Mouse (Mus musculus): Measurements from ENCODE around the gene Ggt6.
"Not testable (repeated sequence)": the region's sequence is repeated elsewhere in the genome, so short reads cannot be mapped to it uniquely, and the experiment has no call there.

Gene Ggt6

DNA sequence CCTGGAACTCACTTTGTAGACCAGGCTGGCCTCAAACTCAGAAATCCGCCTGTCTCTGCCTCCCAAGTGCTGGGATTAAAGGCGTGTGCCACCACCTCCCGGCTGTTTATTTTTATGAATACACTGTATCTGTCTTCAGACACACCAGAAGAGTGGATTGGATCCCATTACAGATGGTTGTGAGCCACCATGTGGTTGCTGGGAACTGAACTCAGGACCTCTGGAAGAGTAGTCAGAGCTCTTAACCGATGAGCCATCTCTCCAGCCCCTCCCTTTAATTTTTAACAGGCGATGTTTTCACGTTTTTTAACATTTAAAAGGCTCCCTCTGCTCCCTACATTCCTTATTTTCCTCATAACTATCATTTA lies 5.3 kb downstream of the Ggt6 start:
- DNase-seq (ENCODE audit: low read depth, low spot score) = not testable (repeated sequence)

DNA sequence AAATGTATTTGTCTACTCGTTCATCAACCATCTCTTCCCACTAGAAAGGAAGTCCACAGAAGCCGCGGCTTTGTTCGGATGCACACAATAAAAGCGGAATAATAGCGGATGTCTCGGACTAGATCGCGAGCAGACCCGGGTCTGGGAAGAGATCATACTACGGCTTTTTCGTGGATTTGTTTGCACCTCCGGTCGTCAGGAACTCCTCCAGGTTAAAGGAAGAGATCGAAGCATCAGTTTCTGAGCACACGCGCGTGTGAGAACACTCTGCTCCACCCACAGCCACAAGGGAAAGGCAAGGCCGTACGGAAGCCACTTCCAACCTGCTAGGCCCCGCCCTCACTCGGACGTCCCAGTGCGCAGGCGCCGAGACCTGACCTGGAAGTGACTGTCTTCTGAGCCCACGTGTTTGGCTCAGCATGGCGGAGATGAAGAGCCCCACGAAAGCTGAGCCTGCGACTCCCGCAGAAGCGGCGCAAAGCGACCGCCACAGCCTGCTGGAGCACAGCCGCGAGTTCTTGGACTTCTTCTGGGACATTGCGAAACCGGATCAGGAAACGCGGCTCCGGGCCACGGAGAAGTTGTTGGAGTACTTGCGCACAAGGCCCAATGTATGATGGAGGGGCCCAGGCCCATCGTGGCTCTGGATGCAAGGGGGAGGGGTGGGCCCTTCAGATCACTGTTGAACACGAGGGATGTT lies 5.8 kb downstream of the Ggt6 start, which contains the start of gene Mybbp1a:
TSS of gene Mybbp1a (plus strand) at position 391 of the 700 bp plus-strand sequence.
- DNase-seq (ENCODE audit: low read depth, low spot score) = peak; percentile 98

DNA sequence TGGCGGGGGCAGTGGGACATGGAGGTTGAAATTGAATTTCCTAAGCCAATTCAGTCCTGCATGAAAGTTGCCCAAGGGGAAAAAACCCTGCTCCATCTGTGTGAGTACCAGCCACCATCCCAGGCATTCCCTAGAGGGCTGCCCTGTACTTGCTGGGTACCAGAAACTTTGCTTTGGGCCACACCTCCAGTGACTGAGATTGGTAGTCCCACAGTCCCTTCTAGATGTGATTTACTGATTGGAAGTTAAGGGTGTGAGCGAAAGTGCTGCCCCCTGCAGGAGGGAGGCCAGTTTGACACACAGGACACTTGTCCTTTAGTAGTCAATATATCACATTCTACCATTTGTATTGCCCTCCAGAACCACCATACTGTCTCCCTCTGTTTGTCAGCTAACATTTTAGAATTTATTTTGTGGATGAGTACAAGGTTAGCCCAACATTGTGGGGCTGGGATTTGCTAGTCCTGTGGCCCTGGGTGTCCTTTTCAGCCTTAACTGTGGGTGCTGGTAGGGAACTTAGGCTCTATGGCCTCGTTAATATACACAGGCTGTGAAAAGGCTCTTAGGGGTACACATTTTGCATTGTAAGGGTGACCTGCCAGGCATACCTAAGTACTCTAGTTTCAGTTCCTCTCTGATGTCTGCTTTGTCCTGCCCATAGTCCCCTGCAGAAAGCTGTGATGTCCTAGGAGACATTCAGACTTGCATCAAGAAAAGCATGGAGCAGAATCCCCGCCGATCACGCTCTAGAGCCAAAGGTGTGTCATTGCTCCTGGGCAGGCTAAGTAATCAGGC lies 11.2 kb downstream of the Ggt6 start:
- DNase-seq (ENCODE audit: low read depth, low spot score) = peak; percentile 91

DNA sequence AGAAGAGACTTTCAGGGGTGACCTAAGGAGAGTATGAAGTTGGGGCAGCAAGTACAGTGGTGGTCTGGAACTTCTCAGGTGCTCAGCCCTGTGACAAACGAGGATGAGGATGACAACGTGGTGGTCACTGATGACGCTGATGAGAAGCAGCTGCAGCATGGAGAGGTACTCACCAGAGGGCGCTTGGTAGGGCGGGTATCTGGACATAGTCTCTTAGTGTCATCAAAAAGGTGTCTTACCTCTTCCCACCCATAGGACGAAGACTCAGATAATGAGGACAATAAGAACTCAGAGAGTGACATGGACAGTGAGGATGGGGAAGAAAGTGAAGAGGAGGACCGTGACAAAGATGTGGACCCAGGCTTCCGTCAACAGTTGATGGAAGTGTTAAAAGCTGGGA lies 12.1 kb downstream of the Ggt6 start:
- DNase-seq (ENCODE audit: low read depth, low spot score) = peak; percentile 72

DNA sequence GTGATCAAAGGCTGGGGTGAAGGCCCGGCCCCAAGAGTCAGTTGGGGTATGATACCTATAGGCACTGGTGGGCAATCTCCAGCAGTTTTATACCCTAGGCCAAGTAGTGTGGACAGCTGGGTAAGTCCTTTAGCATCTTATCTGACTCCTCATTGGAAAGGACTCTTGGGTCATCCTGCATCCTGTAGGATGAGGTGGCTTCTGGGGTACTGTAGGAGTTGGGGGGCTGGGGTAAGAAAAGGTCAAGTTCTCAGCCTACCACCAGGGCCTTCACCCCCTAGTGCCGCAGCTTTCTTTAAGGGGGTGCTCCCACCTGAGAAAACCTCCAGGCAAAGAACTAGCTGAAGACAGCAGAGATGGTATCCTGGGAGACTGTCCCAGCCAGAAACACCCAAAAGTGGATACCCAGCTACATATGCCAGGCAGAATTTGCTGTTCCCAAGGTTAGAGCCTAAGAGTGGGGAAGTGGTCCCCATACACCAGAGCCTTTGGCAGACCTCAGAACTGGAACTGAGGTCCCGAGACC lies 16.9 kb downstream of the Ggt6 start:
- no peak for DNase-seq (ENCODE audit: low read depth, low spot score)

DNA sequence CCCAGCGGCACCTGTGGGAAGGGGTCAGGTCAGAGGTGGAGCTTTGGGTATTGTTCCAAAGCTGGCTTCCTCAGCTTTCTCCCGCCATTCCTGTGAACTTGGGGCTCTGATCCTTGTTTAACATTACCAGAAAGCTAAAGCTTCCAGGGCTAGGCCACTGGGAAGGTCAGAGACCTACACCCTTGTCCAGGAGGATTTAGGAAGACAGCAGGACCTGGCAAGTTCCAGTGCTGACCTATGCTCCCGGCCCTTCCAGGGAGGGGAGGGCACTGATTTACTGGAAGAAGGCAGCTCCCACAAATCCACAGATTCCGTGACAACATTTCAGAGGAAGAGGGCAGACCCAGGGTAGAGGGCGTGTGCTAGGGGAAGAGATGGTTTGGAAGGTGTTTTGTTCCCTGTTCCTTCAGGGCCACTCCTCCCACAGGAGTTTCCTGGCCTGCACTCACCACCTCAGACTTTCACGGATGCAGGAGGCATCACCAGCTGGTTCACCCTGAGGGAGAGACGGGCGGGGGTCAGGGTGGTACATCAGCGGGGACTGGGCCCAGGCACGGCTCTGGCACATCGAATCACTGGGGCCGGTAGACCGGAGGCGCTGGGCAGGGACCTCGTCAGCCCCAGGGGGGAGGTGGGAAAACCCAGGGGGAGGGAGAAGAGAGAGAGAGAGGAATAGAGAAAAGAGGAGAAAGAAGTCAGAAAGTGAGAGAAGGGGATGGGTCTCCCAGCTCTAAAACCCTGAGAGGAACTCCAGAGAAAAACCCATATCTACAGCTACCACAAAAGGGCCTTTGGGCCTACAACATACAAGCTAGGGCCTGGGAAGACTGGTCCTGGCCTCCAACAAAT lies 18.0 kb downstream of the Ggt6 start:
- DNase-seq (ENCODE audit: low read depth, low spot score) = no peak

DNA sequence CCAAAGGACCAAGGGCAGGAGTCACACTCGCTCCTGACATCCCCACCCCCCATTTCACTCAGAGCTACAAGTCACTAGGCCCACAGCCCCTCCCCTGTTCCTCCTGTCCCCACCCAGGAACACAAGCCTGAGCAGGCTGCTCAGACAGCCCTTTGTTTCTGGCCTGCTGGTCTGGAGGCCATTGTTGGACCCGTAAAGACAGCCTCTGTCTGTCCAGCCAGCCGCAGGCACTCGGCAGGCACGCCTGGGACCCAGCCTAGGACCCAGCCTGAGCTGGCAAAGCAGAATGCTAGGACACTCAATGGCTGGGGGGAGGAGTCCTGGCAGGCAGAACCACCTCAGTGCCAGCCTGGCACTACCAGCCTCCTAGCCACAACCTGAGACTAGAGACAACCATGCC lies 20.4 kb downstream of the Ggt6 start:
- no peak for DNase-seq (ENCODE audit: low read depth, low spot score)

DNA sequence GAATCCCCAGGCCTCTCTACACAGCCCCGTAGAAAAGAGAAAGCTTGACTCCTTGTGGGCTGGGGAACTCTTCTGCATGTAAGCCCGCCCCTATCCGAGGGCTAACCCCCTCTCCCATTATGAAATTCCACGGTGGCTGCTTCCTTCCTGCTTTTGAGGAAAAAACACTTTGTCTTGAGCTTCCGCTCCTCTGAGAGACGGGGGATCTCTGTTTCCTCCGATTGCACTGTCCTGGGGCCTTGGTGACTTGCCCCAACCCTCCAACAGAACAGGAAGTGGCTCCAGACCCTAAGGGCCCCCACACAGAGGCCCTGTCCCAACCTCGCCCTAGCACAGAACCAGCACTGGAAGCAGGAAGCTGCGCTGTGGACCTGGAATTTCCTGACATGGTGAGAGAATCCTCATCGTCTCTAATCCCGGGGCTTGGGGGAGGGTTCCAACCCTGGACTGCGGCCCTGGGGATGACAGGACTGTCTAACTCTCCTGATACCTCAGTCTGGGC lies 22.7 kb downstream of the Ggt6 start:
- no peak for DNase-seq (ENCODE audit: low read depth, low spot score)

DNA sequence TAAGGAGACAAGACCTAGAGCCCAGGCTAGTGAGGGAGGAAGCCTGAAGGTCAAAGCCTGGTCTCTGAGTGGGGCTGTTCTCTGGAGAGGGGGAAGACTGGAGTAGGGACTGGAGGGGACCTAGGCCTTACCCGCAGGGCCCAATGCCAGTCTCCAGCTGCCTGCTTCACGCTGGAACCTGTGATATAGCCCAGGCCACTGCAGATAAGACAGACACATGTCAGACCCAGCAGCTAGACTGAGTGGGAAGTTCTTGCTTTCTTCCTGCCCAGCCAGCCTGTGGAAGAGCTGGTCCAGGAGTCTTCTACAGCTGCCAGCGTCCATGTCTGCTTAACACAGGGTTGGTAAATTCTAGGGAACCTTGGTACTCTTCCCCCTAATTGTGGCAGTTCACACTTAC lies 23.2 kb downstream of the Ggt6 start:
- no peak for DNase-seq (ENCODE audit: low read depth, low spot score)

DNA sequence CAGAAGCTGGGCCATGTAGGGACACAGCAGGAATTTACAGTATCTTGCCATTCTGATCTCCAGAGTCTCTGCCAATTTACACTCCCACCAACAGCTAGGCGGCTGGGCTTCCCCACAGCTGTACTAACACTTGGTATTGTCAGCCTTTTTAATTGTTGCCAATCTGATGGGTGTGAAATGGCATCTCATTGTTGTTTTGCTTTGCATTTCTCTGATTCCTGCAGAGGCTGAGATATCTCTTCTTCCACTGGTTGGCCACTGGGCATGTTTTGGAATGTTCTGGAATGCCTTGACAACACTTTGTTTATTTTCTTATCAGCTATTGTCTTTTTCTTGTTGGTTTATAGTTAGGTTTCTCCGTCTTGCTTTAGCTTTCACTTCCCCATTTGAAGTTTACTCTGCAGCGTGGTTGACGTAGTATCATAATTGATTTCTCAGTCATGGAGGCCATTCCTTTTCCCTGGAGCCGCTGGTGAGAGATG lies 26.2 kb downstream of the Ggt6 start:
- no peak for DNase-seq (ENCODE audit: low read depth, low spot score)

DNA sequence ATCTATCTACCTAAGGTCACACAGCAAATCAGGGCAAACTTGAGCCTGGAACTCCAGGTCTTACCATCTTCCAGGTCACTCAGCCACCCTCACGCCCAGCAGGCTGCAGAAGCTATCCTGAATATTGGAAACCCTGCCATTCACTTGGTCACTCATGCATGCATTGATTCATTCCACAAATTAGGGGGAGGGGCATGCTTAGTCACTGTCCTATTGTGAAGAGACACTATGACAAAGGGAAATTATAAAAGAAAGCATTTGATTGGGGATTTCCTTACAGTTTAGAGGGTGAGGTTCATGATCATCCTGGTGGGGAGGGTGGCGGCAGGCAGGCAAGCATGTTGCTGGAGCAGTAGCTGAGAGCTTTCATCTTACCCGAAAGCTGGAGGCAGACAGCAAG lies 29.5 kb downstream of the Ggt6 start:
- DNase-seq (ENCODE audit: low read depth, low spot score) = no peak

DNA sequence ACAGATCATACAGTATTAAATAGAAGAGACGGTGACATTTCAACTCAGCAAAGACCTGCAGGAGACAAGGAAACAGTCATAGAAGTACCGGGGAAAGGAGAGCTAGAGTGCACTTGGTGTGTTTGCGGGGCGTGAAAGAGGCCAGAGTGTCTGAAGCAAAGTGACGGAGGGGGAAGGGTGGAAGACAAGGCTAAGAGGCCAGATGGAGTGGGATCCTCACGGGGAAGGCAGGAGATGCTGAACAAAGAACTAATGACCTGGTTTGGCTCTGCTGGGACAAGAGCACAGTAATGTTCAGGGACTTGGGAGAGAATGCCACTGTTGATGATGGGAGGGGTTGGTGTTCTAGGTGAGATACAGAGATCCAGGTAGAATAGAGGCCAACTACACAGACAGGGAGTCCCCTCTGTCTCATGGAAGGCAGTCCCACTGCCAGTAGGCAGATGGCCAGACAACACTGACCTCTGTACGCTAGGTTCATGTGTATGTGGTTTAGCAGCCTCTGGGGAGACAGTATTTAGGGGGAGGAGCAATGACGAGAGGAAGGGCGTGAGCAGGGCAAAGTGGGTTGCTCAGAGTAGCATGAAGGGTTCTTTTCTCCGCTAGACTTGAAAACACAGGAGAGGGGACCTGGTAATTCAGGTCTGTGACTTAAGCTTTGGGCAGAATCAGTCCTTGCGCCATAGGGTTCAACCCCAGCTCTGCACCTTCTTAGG lies 30.8 kb downstream of the Ggt6 start:
- no peak for DNase-seq (ENCODE audit: low read depth, low spot score)

DNA sequence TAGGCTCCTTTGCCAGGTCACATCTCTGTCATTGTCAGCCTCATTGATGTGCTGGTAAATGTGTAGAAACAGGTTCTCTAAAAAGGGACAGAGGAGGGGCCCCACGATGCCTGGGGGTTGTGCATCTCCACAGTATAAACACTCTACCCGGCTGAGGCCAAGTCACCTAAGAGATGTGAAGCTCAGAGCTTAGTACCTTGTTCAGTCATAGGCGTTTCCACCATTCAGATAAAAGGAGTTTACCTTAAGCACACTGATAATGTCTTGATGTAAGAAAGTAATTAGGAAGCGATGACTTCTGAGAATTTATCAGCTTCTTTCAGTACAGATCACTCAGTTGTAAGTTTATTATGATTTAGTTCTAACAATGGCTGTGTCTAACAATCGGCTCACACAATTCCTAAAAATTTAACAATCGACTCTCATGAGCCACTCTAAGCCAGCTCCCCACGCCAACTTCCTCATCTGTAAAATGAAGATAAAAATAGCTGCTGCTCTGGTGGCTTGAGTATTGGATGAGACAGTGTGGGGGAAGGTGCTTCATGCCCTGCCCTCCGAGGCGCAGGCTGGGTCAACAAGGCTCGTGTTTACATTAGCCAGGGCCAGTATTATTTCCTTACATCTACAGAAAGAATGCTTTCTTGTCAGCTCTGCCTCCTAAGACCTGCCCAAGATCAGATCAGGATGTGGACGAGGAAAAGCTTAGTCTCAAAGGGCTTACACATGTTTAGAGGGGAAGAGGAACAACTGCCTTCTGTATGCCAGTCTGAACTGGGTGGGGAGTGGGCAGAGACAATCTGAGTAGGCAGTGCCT lies 31.6 kb downstream of the Ggt6 start:
- no peak for DNase-seq (ENCODE audit: low read depth, low spot score)

DNA sequence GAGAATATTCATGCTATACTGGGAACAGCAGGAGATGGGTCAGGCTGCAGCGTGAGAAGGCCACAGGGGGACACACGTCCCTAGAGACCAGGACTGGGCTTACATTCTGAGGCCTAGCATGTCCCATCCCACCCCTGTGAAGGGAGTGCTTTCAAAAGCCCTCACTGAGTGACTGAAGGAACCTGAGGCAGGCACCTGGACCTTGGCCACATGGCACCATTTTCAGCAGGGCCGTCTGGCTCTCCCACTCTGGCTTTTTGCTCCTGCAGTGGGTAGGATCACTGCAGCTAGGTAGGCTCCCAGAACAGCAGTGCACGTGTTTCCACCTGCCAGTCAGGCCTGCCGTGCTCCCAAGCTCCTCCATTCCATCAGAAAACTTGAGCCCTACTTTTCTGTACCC lies 33.2 kb downstream of the Ggt6 start:
- no peak for DNase-seq (ENCODE audit: low read depth, low spot score)

DNA sequence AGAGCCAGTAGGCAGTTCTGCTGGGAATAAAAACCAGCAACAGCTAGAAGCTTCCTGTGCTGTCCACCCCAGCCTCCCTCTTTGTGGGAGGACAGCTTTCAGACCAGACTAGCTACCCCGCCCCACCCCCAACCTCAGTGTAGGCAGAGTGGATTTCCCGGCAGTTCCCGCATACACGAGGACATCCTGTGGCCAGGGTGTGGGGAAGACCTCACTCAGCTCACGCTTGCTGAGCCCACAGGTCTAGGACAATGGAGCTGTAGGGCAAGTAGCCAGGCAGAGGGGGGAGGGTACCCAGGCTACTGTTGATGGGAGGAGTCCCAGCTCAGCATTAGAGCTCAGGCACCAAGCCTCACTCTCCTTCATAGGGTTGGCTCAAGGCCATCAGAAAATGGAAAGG lies 33.9 kb downstream of the Ggt6 start:
- no peak for DNase-seq (ENCODE audit: low read depth, low spot score)

DNA sequence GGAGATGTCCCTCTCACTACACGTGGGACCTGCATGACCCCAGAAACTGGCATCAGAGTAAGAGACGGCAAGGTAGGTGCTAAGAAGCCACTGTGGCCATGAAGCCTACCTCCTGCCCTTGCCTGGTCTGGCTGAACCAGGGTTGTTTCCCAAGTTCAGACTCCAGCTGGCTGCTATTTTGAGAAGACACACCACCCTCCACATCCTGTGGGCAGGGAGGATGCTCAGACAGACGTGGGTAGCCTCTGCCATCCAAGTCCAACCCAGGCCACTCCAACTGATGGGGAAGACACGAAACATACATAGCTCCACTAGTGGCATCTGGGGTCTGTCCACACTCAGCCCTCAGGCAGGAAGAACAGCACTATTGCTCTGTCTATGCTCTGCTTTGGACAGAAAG lies 34.7 kb downstream of the Ggt6 start:
- DNase-seq (ENCODE audit: low read depth, low spot score) = no peak

DNA sequence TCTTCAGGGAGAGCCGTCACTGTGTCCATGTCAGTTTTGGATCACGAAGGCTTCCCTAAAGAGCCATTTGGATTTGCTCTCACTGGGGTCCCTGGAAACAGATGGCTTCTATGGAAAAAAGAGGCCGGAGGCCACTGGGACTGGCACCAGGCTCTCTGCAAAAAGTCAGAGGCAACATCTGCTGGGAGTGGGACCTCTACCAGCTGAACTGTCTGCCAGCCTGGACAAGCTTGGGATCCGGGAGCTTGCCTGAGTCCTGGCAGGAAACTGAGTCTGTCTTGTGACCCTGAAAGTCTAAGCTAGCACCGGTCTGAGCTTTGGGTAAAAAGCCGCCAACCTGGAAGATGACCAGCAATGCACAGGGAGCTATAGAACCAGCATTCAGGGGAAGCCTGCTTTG lies 36.1 kb downstream of the Ggt6 start:
- no peak for DNase-seq (ENCODE audit: low read depth, low spot score)

DNA sequence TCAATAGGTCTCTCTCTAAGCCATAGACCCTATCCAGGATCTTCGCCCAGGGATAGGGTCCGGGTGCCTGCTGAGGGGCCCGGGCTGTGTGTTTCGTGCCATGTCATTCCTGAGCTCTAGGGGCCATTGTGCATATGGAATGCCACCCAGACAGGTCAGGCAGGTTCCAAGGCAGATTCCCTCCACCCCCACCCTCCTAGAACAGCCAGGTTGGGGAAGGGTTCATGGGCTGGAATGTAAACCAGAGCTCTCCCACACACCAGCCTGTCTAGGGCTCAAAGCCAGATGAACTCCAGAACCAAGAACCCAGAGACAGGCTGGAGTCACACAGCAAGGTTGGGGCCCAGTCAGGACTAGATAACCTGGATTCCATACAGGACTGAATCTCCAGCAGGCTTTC lies 38.2 kb downstream of the Ggt6 start:
- DNase-seq (ENCODE audit: low read depth, low spot score) = no peak

DNA sequence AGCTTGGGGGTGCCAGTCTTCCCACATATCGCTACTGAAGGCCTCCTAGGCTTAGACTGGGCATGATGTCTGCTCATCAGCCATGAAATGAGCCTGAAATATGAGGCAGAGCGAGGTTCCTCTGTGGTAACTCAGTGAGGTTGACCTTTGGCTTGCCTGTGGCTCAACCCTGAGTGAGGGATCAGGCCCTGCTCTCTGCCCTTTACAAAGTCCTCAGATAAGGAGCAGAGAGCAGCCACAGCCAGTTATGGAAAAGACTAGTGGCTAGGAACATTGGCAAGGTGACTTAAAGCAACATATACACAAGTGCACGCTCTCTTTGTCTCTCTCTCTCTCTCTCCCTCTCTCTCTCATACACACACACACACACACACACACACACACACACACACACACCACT lies 39.6 kb downstream of the Ggt6 start:
- DNase-seq (ENCODE audit: low read depth, low spot score) = no peak

DNA sequence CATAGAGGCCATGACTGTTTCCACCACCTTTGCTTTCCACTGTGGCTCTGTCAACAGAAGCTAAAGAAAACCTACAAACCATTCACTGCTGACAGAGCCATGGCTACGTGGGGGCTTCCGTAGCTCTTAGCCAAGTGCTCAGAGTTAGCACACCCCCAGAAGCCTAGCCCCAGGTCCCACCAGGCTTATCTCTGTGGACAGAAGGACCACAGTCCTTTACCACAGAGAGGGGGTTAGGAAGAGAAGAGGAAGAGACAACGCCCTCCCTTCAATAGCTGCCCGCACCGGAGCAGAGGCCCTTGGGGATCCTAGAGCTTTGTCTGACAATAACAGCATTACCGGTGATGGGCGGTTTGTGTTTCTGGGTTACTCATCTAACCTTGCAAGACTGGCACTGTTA lies 40.1 kb downstream of the Ggt6 start:
- DNase-seq (ENCODE audit: low read depth, low spot score) = no peak

All from R1 (cell line).